Mouse (Mus musculus) macrophage (primary cell): ENCODE results near the gene B3glct. TPM values are rescaled to one million over a fixed set of nuclear protein-coding genes. Genes with fewer than 3 reads are reported as not detected.

Experiments
- H3K27ac ChIP-seq: fragments of 350-480 bp; formaldehyde crosslinking; 2 replicates; pipeline ENCODE4 v1.9.0; 2021
- H3K36me3 ChIP-seq: fragments of 350-480 bp; formaldehyde crosslinking; 2 replicates; pipeline ENCODE4 v1.9.0; 2021; ENCODE audit errors: inconsistent target
- H3K4me3 ChIP-seq: fragments of 350-480 bp; formaldehyde crosslinking; 2 replicates; pipeline ENCODE4 v1.9.0; 2021; ENCODE audit errors: inconsistent target
- H3K79me2 ChIP-seq: fragments of 350-480 bp; formaldehyde crosslinking; 2 replicates; pipeline ENCODE4 v1.9.0; 2021; ENCODE audit errors: inconsistent target
- WGBS: methylation state at CpG from one replicate; pipeline ENCODE4 v1.1.7; 2026; ENCODE audit warnings: inconsistent platforms; ENCODE audit not compliant: missing documents; 5-methylcytosine and 5-hydroxymethylcytosine counted together
- polyA plus RNA-seq: library from polyadenylated mRNA; stranded (reverse); fragments of 250-400 nt; gene quantifications from 3 replicates; pipeline ENCODE4 v1.2.4, GENCODE M21; 2018; ENCODE audit warnings: inconsistent platforms

B3glct gene
- polyA plus RNA-seq, 1 experiment from 2014 or later: 7.5 TPM

GRCm38 (mm10) chr5:149748640-149749580 is 70.9 kb downstream of the B3glct start:
- WGBS: 96% methylated on average over 26 of the region's 27 CpGs
- H3K36me3 ChIP-seq: no peaks in the 10 kb centered on the region
- H3K4me3 ChIP-seq: no peak overlapping the region
- H3K79me2 ChIP-seq: no peaks in the 10 kb centered on the region
- H3K27ac ChIP-seq: no peak overlapping the region

- H3K4me3 ChIP-seq: no peak overlapping the region
- no peak overlapping the region for H3K27ac ChIP-seq
- WGBS: 81% methylated on average over 4 of the region's 5 CpGs
- H3K79me2 ChIP-seq: no peaks in the 10 kb centered on the region
- no peaks in the 10 kb centered on the region for H3K36me3 ChIP-seq
Observed at GRCm38 (mm10) chr5:149751861-149752260, 73.8 kb downstream of the B3glct start.

DNA sequence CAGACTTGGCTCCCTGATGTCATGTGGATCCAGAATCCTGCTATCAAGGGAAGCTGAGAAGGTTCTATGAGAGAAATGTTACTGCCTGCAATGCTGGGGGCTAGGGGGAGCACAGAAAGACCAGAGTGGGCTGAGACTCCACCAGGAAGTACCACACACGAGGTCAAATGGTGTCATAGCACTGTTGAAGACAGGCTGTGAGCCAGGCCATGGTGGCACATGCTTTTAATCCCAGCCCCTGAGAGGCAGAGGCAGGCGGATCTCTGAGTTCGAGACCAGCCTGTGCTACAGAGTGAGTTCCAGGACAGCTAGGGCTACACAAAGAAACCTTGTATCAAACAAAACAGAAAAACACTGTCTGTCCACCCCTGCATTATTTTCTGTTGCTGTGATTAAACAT is 75.0 kb downstream of the B3glct start:
- Histone ChIP-seq H3K36me3 (no peaks in the 10 kb centered on the region), H3K27ac (no peak overlapping the region), H3K79me2 (no peaks in the 10 kb centered on the region), H3K4me3 (no peak overlapping the region)
- WGBS: 85% methylated on average over 3 of the region's 3 CpGs

DNA sequence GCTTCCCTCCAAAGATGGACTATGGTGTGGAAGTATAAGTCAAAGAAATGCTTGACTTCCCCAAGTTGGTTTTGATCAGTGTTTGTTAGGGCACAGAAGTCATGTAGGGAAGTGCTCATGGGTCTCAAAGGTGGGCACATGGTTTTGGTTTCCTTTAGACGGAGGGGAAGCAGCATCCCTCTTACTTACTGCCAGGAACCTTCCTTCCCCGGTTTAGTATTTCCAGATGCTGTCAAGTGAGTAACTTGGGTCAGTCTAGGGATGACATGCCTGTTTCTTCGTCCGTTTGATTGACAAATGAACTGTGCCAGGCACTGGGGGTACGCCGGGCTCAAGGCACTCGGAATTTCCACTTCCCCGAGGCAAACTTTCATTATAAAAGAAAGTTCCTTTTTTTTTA is 89.1 kb downstream of the B3glct start:
- H3K27ac ChIP-seq: no peak overlapping the region
- no peaks in the 10 kb centered on the region for H3K79me2 ChIP-seq
- WGBS: 44% methylated on average over 8 of the region's 8 CpGs
- H3K4me3 ChIP-seq: no peak overlapping the region
- H3K36me3 ChIP-seq: no peaks in the 10 kb centered on the region

GRCm38 (mm10) chr5:149767651-149768301 is 89.7 kb downstream of the B3glct start:
- H3K27ac ChIP-seq: no peak overlapping the region
- no peaks in the 10 kb centered on the region for H3K36me3 ChIP-seq
- no peak overlapping the region for H3K4me3 ChIP-seq
- 93% methylated on average over 5 of the region's 5 CpGs for WGBS
- no peaks in the 10 kb centered on the region for H3K79me2 ChIP-seq

GRCm38 (mm10) chr5:149769666-149770065 is 91.6 kb downstream of the B3glct start:
- H3K79me2 ChIP-seq: no peaks in the 10 kb centered on the region
- no peak overlapping the region for H3K4me3 ChIP-seq
- no peaks in the 10 kb centered on the region for H3K36me3 ChIP-seq
- WGBS: 95% methylated on average over 8 of the region's 8 CpGs
- H3K27ac ChIP-seq: no peak overlapping the region

- Histone ChIP-seq H3K27ac (no peak overlapping the region), H3K79me2 (no peaks in the 10 kb centered on the region), H3K36me3 (no peaks in the 10 kb centered on the region), H3K4me3 (no peak overlapping the region)
- WGBS: 3% methylated on average over 7 of the region's 7 CpGs
Observed at GRCm38 (mm10) chr5:149776038-149776437, 98.0 kb downstream of the B3glct start.

- Histone ChIP-seq H3K79me2 (no peaks in the 10 kb centered on the region), H3K27ac (no peak overlapping the region), H3K4me3 (no peak overlapping the region), H3K36me3 (no peaks in the 10 kb centered on the region)
- 92% methylated on average over 6 of the region's 6 CpGs for WGBS
Observed at GRCm38 (mm10) chr5:149779740-149780139, 101.7 kb downstream of the B3glct start.

DNA sequence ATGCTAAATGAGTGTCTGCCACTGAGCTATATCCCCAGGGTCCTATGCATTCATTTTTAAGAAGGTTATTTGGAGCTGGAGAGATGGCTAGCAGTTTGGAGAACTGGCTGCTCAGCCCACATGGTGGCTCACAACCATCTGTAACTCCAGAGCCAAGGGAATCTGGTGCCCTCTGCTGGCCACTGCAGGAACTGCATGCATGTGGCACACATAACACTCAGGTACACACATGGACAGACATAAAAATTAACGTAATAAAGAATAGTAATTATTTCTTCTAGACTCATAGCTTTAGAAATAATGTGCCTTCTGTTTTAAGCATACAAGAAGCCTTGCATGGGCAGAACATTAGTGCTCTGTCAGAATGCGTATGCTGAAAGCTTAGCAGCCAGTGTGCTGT is 102.4 kb downstream of the B3glct start:
- WGBS: 94% methylated on average over 2 of the region's 2 CpGs
- Histone ChIP-seq H3K36me3 (no peaks in the 10 kb centered on the region), H3K27ac (no peak overlapping the region), H3K4me3 (no peak overlapping the region), H3K79me2 (no peaks in the 10 kb centered on the region)

DNA sequence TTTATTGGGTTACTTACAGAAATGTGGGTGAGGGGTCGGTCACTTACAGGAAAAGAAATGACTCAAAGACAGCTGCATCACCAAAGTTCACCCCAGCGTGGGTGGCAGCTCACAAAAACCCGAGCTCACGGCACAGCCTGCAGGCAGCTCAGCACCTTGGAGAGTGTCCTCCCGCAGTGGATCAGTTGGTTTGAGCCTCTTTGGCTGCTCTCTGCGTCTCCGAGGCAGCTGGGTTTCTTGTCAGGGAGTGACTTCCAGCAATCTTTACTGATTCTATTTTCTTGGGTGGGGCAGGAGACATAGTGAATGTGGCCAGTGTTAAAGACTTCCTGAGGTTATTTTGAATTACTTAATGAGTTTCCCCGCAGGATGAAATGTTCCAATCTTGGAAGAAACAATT is 112.1 kb downstream of the B3glct start:
- Histone ChIP-seq H3K79me2 (no peaks in the 10 kb centered on the region), H3K27ac (no peak overlapping the region), H3K36me3 (no peaks in the 10 kb centered on the region), H3K4me3 (no peak overlapping the region)
- WGBS: 30% methylated on average over 8 of the region's 8 CpGs

DNA sequence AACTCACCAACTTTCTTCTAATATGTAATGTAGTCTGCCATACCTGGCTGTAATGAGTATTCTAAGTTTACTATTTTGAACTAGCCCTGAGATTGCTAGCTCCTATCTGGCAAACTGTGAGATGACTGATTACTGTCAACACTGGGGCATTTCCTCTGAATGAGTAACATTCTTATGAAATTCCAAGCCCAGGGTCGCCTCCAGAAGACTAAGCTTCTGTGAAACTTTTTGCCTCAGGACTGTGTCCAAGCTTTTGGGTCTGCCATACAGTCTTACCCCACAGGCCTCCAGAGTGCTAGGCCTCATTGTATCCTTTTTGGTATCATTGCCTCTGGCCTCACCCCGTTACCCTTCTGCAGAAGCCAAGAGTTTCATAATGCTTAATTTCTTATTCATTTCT is 132.0 kb downstream of the B3glct start:
- 80% methylated on average over 2 of the region's 2 CpGs for WGBS
- no peak overlapping the region for H3K27ac ChIP-seq
- no peaks in the 10 kb centered on the region for H3K79me2 ChIP-seq
- H3K36me3 ChIP-seq: no peaks in the 10 kb centered on the region
- H3K4me3 ChIP-seq: no peak overlapping the region

- 46% methylated on average over 6 of the region's 6 CpGs for WGBS
- Histone ChIP-seq H3K36me3 (no peaks in the 10 kb centered on the region), H3K4me3 (no peak overlapping the region), H3K27ac (no peak overlapping the region), H3K79me2 (no peaks in the 10 kb centered on the region)
Observed at GRCm38 (mm10) chr5:149811835-149812234, 133.8 kb downstream of the B3glct start.
